Mouse (Mus musculus): ENCODE data around the gene Spem1.

- no peak for TF ChIP-seq EP300 (IDR thresholded peaks at IDR 0.05; ENCODE audit: low read depth)
- TF ChIP-seq CTCF (IDR thresholded peaks at IDR 0.05; ENCODE audit: low read depth): no peak
Observed at GRCm38 (mm10) chr11:69848021-69848420, 26.0 kb upstream of the Spem1 start.
